Mouse (Mus musculus) lung, adult 18-20 months (tissue): ENCODE results near the gene Zfp655.
"Not testable (repeated sequence)": the region's sequence is repeated elsewhere in the genome, so short reads cannot be mapped to it uniquely, and the experiment has no call there.

ENCODE experiments used
- DNase-seq, 2 experiments: peaks; one replicate each; pipeline ENCODE4 v3.0.0; 2022; ENCODE audit warnings: mixed read lengths in 2 of 2

The Zfp655 gene

GRCm38 (mm10) chr5:145223395-145223794, 8.1 kb upstream of the Zfp655 start:
- no peak for DNase-seq

DNA sequence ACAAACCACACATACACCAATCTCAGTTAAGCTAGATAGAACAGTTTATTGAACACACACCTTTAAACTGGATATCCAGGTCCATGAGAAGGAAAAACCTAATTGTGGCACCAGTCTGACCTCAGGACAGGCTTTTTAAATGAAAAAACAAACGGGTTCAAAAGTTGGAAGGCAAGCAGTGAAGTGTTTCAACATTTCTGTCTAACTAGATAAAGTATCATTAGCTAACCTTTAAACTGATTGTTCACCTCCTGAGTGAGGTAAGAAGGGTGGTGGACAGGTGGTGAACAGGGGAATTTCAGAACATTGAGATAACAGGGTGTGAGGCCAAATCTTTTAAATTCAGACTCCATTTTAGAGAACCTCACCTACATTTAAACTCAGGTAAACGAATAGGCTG, 5.1 kb upstream of the Zfp655 start:
- DNase-seq: no peak

GRCm38 (mm10) chr5:145229283-145229682, 2.2 kb upstream of the Zfp655 start:
- DNase-seq: not testable (repeated sequence)

- DNase-seq: no peak
Observed at GRCm38 (mm10) chr5:145230641-145231040, 874 bp upstream of the Zfp655 start.

DNA sequence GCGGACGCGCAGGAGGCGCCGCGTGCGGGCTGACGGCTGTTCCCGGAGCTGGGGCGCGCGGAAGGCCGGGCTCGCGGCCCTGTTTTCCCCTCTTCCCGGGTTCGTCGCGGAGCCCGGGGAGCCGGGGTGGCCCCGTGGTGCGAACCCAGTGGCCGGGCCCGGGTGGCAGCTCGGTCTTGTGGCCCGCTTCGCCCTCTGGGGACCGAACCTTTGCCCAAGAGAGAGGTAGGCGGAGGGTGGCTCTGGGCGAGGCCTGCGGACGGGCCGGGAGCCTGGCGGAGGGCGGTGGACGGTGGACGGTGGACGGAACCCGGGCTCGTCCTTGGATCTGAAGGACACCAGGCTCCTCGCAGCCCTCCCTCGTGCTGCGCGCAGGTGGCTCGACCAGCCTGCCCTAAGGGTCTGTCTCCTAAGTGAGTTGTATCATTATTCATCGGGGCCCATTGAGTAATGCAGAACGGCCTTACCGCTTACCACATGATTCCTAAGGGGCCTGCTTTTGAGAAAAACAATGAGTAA, 437 bp downstream of the Zfp655 start:
- no peak for DNase-seq

GRCm38 (mm10) chr5:145234636-145235035, 3.1 kb downstream of the Zfp655 start:
- peak; percentile 18 to 19 for DNase-seq

GRCm38 (mm10) chr5:145249520-145249919, 18.0 kb downstream of the Zfp655 start:
- DNase-seq: no peak

- not testable (repeated sequence) for DNase-seq
Observed at GRCm38 (mm10) chr5:145273568-145273967, 42.1 kb downstream of the Zfp655 start.

DNA sequence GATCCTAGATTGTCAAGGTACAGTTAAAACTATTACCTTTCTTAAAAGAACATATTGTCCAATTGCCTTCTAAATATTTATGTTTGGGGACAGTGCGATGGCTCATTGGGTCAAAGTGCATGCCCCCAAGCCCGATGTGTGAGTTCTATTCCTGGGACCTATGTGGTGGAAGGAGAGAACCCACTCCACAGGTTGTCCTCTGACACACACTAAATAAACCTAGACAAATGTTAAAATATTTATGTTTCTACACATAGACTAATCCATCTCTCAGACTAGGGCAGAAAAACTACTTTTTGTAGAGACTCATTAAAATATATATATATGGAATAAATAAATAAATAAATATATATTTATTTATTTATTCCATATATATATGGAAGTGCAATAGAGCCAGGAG, 48.4 kb downstream of the Zfp655 start:
- no peak for DNase-seq

GRCm38 (mm10) chr5:145280371-145281143, 49.0 kb downstream of the Zfp655 start, which contains the start of gene Zscan25:
Zscan25 (plus strand) TSS chr5:145280500.
- DNase-seq: peak; percentile 92 to 95

DNA sequence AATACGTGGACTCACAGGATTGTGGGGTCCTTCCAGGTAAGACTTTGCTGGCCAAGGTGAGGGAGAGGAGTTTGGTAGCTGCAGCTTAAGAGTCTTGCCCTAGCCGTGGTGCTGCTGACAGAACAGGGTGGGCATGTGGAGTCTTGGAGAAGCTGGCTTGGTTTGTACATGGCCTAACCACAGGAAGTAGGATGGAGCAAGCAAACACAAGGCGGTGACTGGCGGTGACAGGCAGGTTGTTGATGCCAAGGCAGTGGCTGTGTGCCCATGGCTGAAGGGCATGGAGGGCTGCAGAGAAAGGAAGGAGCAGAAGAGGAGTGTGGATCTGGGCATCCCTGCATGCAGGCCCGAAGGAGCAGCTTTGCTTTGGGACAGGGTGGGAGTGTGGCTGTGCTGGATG, 56.9 kb downstream of the Zfp655 start:
- DNase-seq: no peak

DNA sequence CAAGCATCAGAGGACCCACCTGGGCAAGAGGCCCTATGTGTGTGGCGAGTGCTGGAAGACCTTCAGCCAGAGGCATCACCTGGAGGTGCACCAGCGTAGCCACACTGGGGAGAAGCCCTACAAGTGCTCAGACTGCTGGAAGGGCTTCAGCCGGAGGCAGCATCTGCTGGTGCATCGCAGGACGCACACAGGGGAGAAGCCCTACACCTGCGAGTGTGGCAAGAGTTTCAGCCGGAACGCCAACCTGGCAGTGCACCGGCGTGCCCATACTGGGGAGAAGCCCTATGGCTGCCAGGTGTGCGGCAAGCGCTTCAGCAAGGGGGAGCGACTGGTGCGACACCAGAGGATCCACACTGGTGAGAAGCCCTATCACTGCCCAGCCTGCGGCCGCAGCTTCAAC, 59.2 kb downstream of the Zfp655 start:
- no peak for DNase-seq

DNA sequence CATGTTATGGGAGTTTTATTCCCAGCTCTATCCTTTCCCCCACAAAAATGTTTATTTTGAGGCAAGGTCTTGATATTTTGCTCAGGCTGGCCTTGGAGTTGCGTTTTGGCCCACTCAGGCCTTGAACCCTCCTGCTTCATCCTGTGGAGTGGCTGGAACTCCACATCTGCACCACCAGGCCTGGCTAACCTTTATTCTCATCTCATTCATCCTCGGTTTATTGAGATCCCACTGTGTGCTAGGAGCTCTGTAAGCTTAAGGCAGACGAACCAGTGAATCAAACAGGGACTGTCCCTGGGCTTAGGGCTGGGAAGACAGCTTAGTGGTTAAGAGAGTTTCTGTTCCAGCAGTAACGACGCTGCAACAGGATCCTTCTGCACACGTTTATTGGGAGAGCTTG, 60.9 kb downstream of the Zfp655 start:
- no peak for DNase-seq
